Mouse (Mus musculus) bone marrow macrophage, adult 2 months (primary cell): ENCODE results near the gene Copb2.

Source experiments
- CTCF ChIP-seq: IDR thresholded peaks from 2 replicates; pipeline ENCODE4 v1.5.1; 2012; ENCODE audit warnings: low read depth, mild to moderate bottlenecking, low read length, moderate library complexity
- POLR2A ChIP-seq: IDR thresholded peaks from 2 replicates; pipeline ENCODE4 v1.6.1; 2012; ENCODE audit warnings: mild to moderate bottlenecking, low read depth, low read length, borderline replicate concordance

GRCm38 (mm10) chr9:98535763-98536162 lies 27.8 kb upstream of the Copb2 start:
- TF ChIP-seq CTCF, result no peak
- TF ChIP-seq POLR2A, result no peak
